Mouse (Mus musculus) hindbrain, postnatal 0 days (tissue): Measurements from ENCODE around the gene Cdh13. TPM values are rescaled to one million over a fixed set of nuclear protein-coding genes. Genes with fewer than 3 reads are reported as not detected.
"Not testable (repeated sequence)": the region's sequence is repeated elsewhere in the genome, so short reads cannot be mapped to it uniquely, and the experiment has no call there.

Experiments used
- ATAC-seq: fragments of 200-750 bp; cut with Nextera tagmentation; 2 replicates; pipeline ENCODE4 v1.8.0; 2017; ENCODE audit warnings: mild to moderate bottlenecking, moderate TSS enrichment, moderate library complexity
- DNase-seq: peaks from one replicate; pipeline ENCODE4 v3.0.0-alpha.2; 2015; ENCODE audit warnings: low spot score
- H3K27ac ChIP-seq: fragments of 300-500 bp; sonication (generic); 2 replicates; pipeline ENCODE4 v1.5.1; 2014; ENCODE audit warnings: mild to moderate bottlenecking
- H3K27me3 ChIP-seq: fragments of 300-500 bp; sonication (generic); 2 replicates; pipeline ENCODE4 v1.6.1; 2014; ENCODE audit warnings: low read length, mixed read lengths; ENCODE audit not compliant: insufficient read depth
- H3K36me3 ChIP-seq: fragments of 300-500 bp; sonication (generic); 2 replicates; pipeline ENCODE4 v1.6.1; 2014; ENCODE audit warnings: low read length, mixed read lengths; ENCODE audit not compliant: insufficient read depth
- H3K4me1 ChIP-seq: fragments of 300-500 bp; sonication (generic); 2 replicates; pipeline ENCODE4 v1.6.1; 2014; ENCODE audit warnings: antibody characterized with exemption, low read length, mixed read lengths; ENCODE audit not compliant: insufficient read depth
- H3K4me2 ChIP-seq: fragments of 300-500 bp; sonication (generic); 2 replicates; pipeline ENCODE4 v1.6.1; 2014; ENCODE audit warnings: low read depth, mild to moderate bottlenecking, low read length, moderate library complexity, mixed read lengths
- H3K4me3 ChIP-seq: fragments of 300-500 bp; sonication (generic); 2 replicates; pipeline ENCODE4 v1.5.1; 2014; ENCODE audit warnings: low read length
- H3K9ac ChIP-seq: fragments of 300-500 bp; sonication (generic); replicated peaks from 2 replicates; pipeline ENCODE4 v1.6.1; 2014; ENCODE audit warnings: mild to moderate bottlenecking, low read length, moderate library complexity, mixed read lengths
- H3K9me3 ChIP-seq: fragments of 300-500 bp; sonication (generic); 2 replicates; pipeline ENCODE4 v1.6.1; 2016; ENCODE audit warnings: low read length, mixed read lengths
- CTCF ChIP-seq: IDR thresholded peaks from 2 replicates; pipeline ENCODE4 v1.5.1; 2016; ENCODE audit warnings: antibody characterized with exemption, control low read depth, low read depth
- WGBS: fragments of 180-500 bp; shearing (Covaris S2); extraction: QIAGEN DNeasy Blood & Tissue Kit; methylation state at CpG from one replicate; pipeline ENCODE4 v1.1.7; 2014; 5-methylcytosine and 5-hydroxymethylcytosine counted together
- polyA plus RNA-seq: library from polyadenylated mRNA; unstranded; fragments of >200 nt; fragmentation: Nextera tagmentation; extraction: Ambion mirVana; gene quantifications from 2 replicates; pipeline ENCODE4 v1.2.1, GENCODE M21; 2015
- total RNA-seq: library from RNA; depleted of rRNA; stranded (reverse); fragments of >200 nt; gene quantifications from 2 replicates; pipeline ENCODE4 v1.2.3, GENCODE M21; 2014

Cdh13 gene
- total and polyA plus RNA-seq, 2 experiments from 2014 or later, result 137 to 141 TPM

DNA sequence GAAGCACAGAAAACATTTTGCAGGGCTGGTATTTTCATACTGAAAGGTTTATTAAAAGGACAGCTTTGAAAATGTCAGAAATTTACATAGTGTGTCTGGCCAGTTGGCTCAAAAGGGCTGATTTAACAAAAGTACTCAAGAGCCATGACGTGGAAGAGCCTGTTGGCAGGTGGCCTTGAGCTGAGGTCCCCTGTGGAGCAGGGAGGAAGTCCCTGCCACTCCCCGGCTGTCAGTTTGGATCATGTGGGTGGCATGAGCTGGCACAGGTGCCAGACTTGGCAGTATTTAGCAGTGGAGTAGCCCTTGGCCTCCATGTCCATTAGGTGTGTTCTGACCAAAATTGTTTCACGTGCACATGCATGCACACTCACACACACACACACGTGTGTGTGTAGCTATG lies 1001.4 kb downstream of the Cdh13 start:
- peak; percentile 51; the same call in 1 of the 2 replicates for ATAC-seq

DNA sequence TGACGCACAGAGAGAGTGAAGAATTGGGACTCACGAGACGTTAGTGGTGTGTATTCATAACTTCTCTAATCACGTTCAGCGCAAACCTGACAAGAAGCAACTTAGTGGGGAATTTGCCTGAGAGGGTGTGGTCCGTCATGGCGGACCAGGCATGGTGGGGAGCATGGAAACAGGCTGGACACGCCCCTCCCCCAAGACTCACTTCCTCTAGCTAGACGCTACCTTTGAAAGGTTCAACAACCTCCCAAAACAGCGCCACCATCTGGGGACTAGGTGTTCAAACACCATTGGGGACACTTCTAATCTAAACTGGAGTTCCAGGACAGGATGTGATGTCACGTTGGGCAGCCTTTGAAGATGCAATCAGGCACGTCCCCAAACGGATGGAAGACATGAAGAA lies 1011.9 kb downstream of the Cdh13 start:
- H3K4me1 ChIP-seq, result no peaks in the 10 kb centered on the region
- ATAC-seq, result no peak
- no peak overlapping the region for H3K9ac ChIP-seq
- H3K9me3 ChIP-seq, result no peaks in the 10 kb centered on the region
- no peak for TF ChIP-seq CTCF
- no peak overlapping the region for H3K4me2 ChIP-seq
- no peak overlapping the region for H3K4me3 ChIP-seq
- WGBS, result 79% methylated on average over 13 of the region's 13 CpGs
- H3K27me3 ChIP-seq, result no peaks in the 10 kb centered on the region
- no peak for DNase-seq
- H3K36me3 ChIP-seq, result no peaks in the 10 kb centered on the region
- no peak overlapping the region for H3K27ac ChIP-seq

More for the DNA sequence above, 1001.4 kb downstream of the Cdh13 start:
- Histone ChIP-seq H3K36me3 (no peaks in the 10 kb centered on the region), H3K9me3 (no peaks in the 10 kb centered on the region), H3K4me1 (no peaks in the 10 kb centered on the region; the same call in 1 of the 2 replicates), H3K4me2 (no peak overlapping the region), H3K27me3 (no peaks in the 10 kb centered on the region), H3K9ac (no peak overlapping the region), H3K27ac (no peak overlapping the region), H3K4me3 (no peak overlapping the region)
- TF ChIP-seq CTCF, result no peak
- 49% methylated on average over 4 of the region's 4 CpGs for WGBS
- DNase-seq, result peak; percentile 80

DNA sequence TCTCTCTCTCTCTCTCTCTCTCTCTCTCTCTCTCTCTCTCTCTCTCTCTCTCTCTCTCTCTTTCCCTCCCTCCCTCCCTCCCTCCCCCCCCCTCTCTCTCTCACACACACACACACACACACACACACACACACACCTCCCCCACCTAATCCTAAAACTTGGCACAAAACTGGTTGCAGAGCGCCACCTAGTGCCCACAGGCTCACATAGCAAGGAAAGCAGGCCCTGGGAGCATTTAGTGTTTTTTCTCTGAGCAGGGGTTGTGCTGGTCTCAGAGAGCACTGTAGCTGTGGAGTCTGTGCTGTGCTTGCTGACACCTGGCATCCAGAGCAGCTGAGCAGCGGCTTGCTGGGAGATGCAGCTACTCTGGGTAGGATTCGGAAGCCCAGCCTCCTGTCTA lies 1014.2 kb downstream of the Cdh13 start:
- ATAC-seq, result not testable (repeated sequence)
- WGBS, result 31% methylated on average over 3 of the region's 3 CpGs

DNA sequence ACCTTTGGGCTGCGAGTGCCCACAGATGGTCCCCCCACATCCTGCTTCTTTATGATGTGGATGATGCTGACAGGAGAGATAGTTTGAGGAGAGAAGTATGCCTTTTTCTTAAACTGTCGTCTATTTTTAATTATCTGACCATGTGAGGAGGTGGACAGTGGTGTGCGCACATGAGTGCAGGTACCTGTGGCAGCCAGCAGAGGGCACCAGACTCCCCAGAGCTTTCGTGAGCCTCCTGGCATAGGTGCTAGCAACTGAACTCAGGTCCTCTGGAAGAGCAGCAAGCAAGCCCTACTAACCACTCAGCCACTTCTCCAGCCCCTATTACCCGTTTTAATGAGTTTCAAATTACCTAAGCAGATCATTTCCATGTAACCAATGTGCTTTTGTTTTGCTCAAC lies 1016.8 kb downstream of the Cdh13 start:
- no peak overlapping the region for H3K27ac ChIP-seq
- DNase-seq (no peak), ATAC-seq (no peak)
- H3K4me3 ChIP-seq, result no peak overlapping the region
- WGBS, result 84% methylated on average over 5 of the region's 5 CpGs
- no peak overlapping the region for H3K9ac ChIP-seq
- peak; percentile 26; the same call in 1 of the 2 replicates for TF ChIP-seq CTCF
- no peaks in the 10 kb centered on the region for H3K9me3 ChIP-seq
- no peaks in the 10 kb centered on the region for H3K27me3 ChIP-seq
- no peaks in the 10 kb centered on the region for H3K4me1 ChIP-seq
- no peaks in the 10 kb centered on the region for H3K36me3 ChIP-seq
- H3K4me2 ChIP-seq, result no peak overlapping the region

More for the DNA sequence above, 1014.2 kb downstream of the Cdh13 start:
- H3K4me1 ChIP-seq, H3K27me3 ChIP-seq, H3K9me3 ChIP-seq, H3K9ac ChIP-seq, H3K27ac ChIP-seq, H3K4me3 ChIP-seq, H3K36me3 ChIP-seq, H3K4me2 ChIP-seq: not testable (repeated sequence)
- TF ChIP-seq CTCF, result peak; percentile 82
- DNase-seq, result peak; percentile 64

DNA sequence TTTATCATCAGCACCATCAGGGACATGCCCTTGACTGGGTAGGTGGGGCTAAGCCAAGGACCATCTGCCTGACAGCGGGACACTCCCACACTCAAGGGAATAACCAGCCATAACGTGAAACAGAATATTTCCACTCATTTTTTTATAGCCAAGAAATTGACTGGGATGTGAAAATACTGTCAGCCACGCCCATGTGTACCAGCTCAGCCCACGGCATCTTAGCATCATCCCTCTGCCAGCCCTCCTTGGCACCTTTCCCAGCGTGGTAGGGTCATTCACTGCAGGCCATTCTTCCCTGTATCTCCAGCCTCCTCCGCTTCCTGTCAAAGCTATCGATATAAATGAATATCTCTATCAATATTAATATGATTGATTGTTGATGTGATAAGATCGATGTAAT lies 1020.7 kb downstream of the Cdh13 start:
- Histone ChIP-seq H3K4me1 (no peaks in the 10 kb centered on the region), H3K4me3 (no peak overlapping the region), H3K36me3 (no peaks in the 10 kb centered on the region), H3K4me2 (no peak overlapping the region), H3K27me3 (no peaks in the 10 kb centered on the region), H3K9ac (no peak overlapping the region), H3K9me3 (no peaks in the 10 kb centered on the region), H3K27ac (no peak overlapping the region)
- ATAC-seq (no peak), DNase-seq (no peak)
- 73% methylated on average over 8 of the region's 8 CpGs for WGBS
- no peak for TF ChIP-seq CTCF

DNA sequence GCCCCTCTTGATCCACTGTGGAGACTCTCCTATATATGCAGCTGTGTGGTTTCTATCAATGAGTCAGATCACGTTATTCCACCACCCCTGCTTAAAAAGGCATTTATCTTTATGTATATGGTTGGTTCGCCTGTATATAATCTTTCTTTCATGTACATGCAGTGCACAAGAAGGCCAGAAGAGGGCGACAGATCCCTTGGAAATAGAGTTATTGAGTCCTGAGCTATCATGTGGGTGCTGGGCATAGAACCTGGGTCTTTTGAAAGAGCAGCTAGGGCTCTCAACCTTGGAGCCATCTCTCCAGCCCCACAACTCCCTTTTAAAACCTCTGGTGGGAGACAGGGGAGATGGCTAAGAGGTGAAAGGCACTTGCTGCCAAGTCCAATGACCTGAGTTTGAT lies 1027.9 kb downstream of the Cdh13 start:
- no peak overlapping the region for H3K9ac ChIP-seq

DNA sequence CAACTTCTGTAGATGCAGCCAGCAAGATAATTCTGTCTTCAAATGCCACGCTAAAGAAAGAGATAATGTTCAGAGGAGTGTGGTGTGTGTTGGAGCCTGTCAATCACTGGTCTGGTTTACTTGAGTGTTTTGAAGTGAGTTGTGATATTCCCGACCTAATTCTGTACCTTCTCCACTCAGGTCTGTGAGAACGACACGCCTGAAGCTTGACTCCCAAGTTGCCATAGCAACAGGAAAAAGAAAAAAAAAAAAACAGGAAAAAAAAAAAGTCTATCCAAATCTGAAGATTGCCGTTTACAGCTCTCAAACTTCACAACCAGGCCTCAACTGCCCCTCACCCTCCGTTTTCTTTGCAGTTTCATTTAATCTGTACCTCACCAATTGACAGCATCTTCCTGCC lies 1039.7 kb downstream of the Cdh13 start:
- H3K9ac ChIP-seq, result no peak overlapping the region
- WGBS, result 48% methylated on average over 6 of the region's 6 CpGs
- no peaks in the 10 kb centered on the region for H3K4me1 ChIP-seq
- no peaks in the 10 kb centered on the region for H3K36me3 ChIP-seq
- H3K27ac ChIP-seq, result no peak overlapping the region
- peak; percentile 25 for DNase-seq
- ATAC-seq, result 0 out of 2 replicates have a peak, but pooled peaks have one; percentile 40
- TF ChIP-seq CTCF, result no peak
- no peaks in the 10 kb centered on the region for H3K9me3 ChIP-seq
- no peak overlapping the region for H3K4me2 ChIP-seq
- no peak overlapping the region for H3K4me3 ChIP-seq
- H3K27me3 ChIP-seq, result no peaks in the 10 kb centered on the region

More for the DNA sequence above, 1027.9 kb downstream of the Cdh13 start:
- no peaks in the 10 kb centered on the region for H3K4me1 ChIP-seq
- no peaks in the 10 kb centered on the region for H3K27me3 ChIP-seq
- no peaks in the 10 kb centered on the region for H3K9me3 ChIP-seq
- H3K27ac ChIP-seq, result no peak overlapping the region
- no peak for DNase-seq
- H3K4me3 ChIP-seq, result no peak overlapping the region
- peak; percentile 56 for TF ChIP-seq CTCF
- no peaks in the 10 kb centered on the region for H3K36me3 ChIP-seq
- no peak for ATAC-seq
- 30% methylated on average over 3 of the region's 3 CpGs for WGBS
- no peak overlapping the region for H3K4me2 ChIP-seq
